Mouse (Mus musculus) hindbrain, embryonic 11.5 days (tissue): ENCODE data around the gene Hspb3. TPM values are rescaled to one million over a fixed set of nuclear protein-coding genes. Genes with fewer than 3 reads are reported as not detected.

Source experiments
- ATAC-seq: fragments of 200-750 bp; cut with Nextera tagmentation; 2 replicates; pipeline ENCODE4 v1.8.0; 2017; ENCODE audit warnings: mild to moderate bottlenecking, moderate TSS enrichment, moderate library complexity; ENCODE audit not compliant: low FRiP score
- DNase-seq: peaks from one replicate; pipeline ENCODE4 v3.0.0-alpha.2; 2015; ENCODE audit warnings: low spot score
- H3K27ac ChIP-seq: fragments of 300-500 bp; sonication (generic); 2 replicates; pipeline ENCODE4 v1.5.1; 2014; ENCODE audit warnings: mild to moderate bottlenecking, low read depth, low read length
- H3K27me3 ChIP-seq: fragments of 300-500 bp; sonication (generic); 2 replicates; pipeline ENCODE4 v1.6.1; 2014; ENCODE audit warnings: mild to moderate bottlenecking, low read length, moderate library complexity, mixed read lengths; ENCODE audit not compliant: control insufficient read depth, insufficient read depth
- H3K36me3 ChIP-seq: fragments of 300-500 bp; sonication (generic); 2 replicates; pipeline ENCODE4 v1.6.1; 2014; ENCODE audit warnings: mild to moderate bottlenecking, low read length, moderate library complexity, mixed read lengths; ENCODE audit not compliant: control insufficient read depth, insufficient read depth
- H3K4me1 ChIP-seq: fragments of 300-500 bp; sonication (generic); replicated peaks from 2 replicates; pipeline ENCODE4 v1.6.1; 2014; ENCODE audit warnings: low read length, mixed read lengths; ENCODE audit not compliant: control insufficient read depth, insufficient read depth
- H3K4me2 ChIP-seq: fragments of 300-500 bp; sonication (generic); replicated peaks from 2 replicates; pipeline ENCODE4 v1.6.1; 2014; ENCODE audit warnings: mild to moderate bottlenecking, low read depth, low read length
- H3K4me3 ChIP-seq: fragments of 300-500 bp; sonication (generic); 2 replicates; pipeline ENCODE4 v1.5.1; 2014; ENCODE audit warnings: low read depth, low read length
- H3K9ac ChIP-seq: fragments of 300-500 bp; sonication (generic); 2 replicates; pipeline ENCODE4 v1.6.1; 2014; ENCODE audit warnings: low read depth, low read length
- H3K9me3 ChIP-seq: fragments of 300-500 bp; sonication (generic); 2 replicates; pipeline ENCODE4 v1.6.1; 2016; ENCODE audit warnings: low read length; ENCODE audit not compliant: control insufficient read depth
- WGBS: fragments of 180-500 bp; shearing (Covaris S2); extraction: QIAGEN DNeasy Blood & Tissue Kit; methylation state at CpG from one replicate; pipeline ENCODE4 v1.1.7; 2014; 5-methylcytosine and 5-hydroxymethylcytosine counted together
- polyA plus RNA-seq: library from polyadenylated mRNA; unstranded; fragments of >200 nt; fragmentation: Nextera tagmentation; extraction: Ambion mirVana; gene quantifications from 2 replicates; pipeline ENCODE4 v1.2.1, GENCODE M21; 2014

The Hspb3 gene
- polyA plus RNA-seq: not detected in 2 replicates

- Histone ChIP-seq H3K9me3 (no peaks in the 10 kb centered on the region), H3K27ac (no peak within 1 kb of the TSS; the same call in 1 of the 2 replicates), H3K4me2 (no peak within 1 kb of the TSS), H3K27me3 (no peaks in the 10 kb centered on the region), H3K36me3 (no peaks in the 10 kb centered on the region), H3K4me3 (no peak within 1 kb of the TSS), H3K9ac (no peak within 1 kb of the TSS), H3K4me1 (no peaks in the 10 kb centered on the region)
- DNase-seq: peak; percentile 19
- ATAC-seq: peak; percentile 56; the same call in 1 of the 2 replicates
- 71% methylated on average over 28 of the region's 28 CpGs for WGBS
Observed at GRCm38 (mm10) chr13:113663151-113663779, at the start of gene Hspb3. Gene Hspb3, minus strand, starts transcription at chr13:113663676.

DNA sequence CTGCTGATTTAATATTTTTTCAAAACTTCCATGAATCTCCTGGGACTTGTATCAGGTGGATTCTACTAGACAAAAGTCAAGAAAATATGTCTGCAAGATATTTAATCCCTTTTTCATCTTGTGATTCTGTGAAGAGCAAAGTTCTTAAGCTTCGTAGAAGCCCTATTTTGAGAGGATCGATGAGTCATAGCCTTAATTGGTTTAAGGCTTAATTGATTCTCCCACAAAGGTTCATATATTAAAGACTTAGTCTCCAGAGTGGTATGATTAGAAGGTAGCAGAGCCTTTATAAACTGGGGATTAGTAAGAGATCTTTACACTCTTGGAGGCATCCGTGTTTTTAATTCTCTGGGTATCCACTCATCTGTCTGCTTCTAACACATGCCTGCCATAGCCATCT is 49.7 kb upstream of the Hspb3 start:
- H3K27me3 ChIP-seq: no peaks in the 10 kb centered on the region
- no peaks in the 10 kb centered on the region for H3K36me3 ChIP-seq
- no peak overlapping the region for H3K4me3 ChIP-seq
- ATAC-seq (no peak), DNase-seq (no peak)
- H3K4me2 ChIP-seq: no peak overlapping the region
- H3K4me1 ChIP-seq: no peaks in the 10 kb centered on the region
- H3K9me3 ChIP-seq: no peaks in the 10 kb centered on the region
- no peak overlapping the region for H3K9ac ChIP-seq
- H3K27ac ChIP-seq: no peak overlapping the region
- WGBS: 95% methylated on average over 3 of the region's 3 CpGs

DNA sequence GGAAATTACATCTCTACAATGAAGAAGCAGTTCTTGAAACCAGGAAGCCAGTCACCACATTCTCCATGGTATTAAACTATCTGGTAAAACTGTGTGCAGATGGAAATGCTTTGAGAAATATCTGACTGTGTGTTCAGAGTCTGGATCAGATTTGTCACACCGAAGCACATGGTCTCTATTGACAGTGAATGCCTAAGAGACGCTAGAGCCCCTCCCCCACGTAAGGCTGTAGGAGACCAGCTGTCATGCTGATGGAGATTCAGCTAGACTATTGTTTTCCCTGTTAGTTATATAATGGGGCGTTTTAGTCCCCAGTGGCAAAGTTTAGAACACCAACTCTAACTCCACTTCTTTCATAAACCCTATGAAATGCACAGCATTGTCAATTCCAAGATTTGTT is 42.7 kb upstream of the Hspb3 start:
- no peaks in the 10 kb centered on the region for H3K36me3 ChIP-seq

DNA sequence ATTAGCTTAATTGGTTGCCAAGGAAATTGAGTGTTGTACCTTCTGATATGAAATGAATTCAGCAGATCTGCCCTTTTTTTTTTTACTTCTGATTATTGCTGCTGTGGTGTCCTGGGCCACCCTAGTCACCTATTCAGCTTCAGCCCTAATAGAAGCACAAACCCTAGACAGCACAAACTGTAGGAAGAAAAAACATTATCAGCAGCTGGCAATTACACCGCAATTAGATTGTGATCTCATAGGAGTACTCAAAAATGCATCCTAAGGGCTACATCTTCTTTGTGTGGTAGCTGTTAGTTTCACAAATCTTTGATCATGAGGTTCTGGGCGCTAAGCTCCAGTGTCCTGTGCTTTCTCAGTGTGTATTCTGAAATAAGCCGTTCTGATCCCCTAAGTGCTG is 37.7 kb upstream of the Hspb3 start:
- Histone ChIP-seq H3K36me3 (no peaks in the 10 kb centered on the region), H3K27me3 (no peaks in the 10 kb centered on the region), H3K4me3 (no peak overlapping the region), H3K9ac (no peak overlapping the region), H3K4me2 (no peak overlapping the region), H3K4me1 (no peaks in the 10 kb centered on the region), H3K27ac (no peak overlapping the region), H3K9me3 (no peaks in the 10 kb centered on the region; the same call in 1 of the 2 replicates)
- WGBS: 88% methylated on average over 3 of the region's 3 CpGs
- DNase-seq (no peak), ATAC-seq (no peak)

More for the DNA sequence above, 42.7 kb upstream of the Hspb3 start:
- Histone ChIP-seq H3K4me2 (no peak overlapping the region), H3K27me3 (no peaks in the 10 kb centered on the region), H3K9ac (no peak overlapping the region), H3K27ac (no peak overlapping the region), H3K4me3 (no peak overlapping the region), H3K9me3 (no peaks in the 10 kb centered on the region), H3K4me1 (no peaks in the 10 kb centered on the region)
- ATAC-seq (peak; percentile 86), DNase-seq (peak; percentile 71)
- 6% methylated on average over 4 of the region's 4 CpGs for WGBS

GRCm38 (mm10) chr13:113699928-113700327 is 36.5 kb upstream of the Hspb3 start:
- ATAC-seq: no peak
- Histone ChIP-seq H3K36me3 (no peaks in the 10 kb centered on the region), H3K4me1 (no peaks in the 10 kb centered on the region), H3K4me3 (no peak overlapping the region), H3K9ac (no peak overlapping the region), H3K4me2 (no peak overlapping the region), H3K9me3 (no peaks in the 10 kb centered on the region; the same call in 1 of the 2 replicates), H3K27me3 (no peaks in the 10 kb centered on the region), H3K27ac (no peak overlapping the region)
- DNase-seq: no peak
- 94% methylated on average over 8 of the region's 8 CpGs for WGBS

DNA sequence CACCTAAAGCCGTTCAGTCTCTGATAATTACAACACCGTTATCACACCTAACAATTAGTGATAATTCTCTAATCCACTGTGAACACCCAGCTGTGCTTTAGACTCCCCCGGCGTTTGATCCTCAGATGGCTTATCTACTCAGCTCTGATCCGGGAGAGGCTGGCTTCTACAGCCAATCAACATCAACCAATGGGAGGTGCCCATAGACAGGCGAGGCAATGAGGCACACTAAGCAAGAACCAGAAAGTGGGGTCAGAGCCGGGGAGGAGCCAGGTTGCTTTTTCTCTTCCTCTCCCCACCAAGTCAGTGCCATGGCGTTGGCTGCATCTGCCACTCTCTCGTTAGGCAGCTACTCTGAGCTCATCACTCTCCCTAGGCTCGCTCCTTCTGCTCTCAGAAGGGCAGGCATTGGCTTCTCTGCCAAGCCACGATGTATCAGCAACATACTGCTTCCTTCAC is 36.0 kb upstream of the Hspb3 start:
- Histone ChIP-seq H3K4me1 (no peaks in the 10 kb centered on the region), H3K27me3 (no peaks in the 10 kb centered on the region), H3K4me3 (no peak overlapping the region), H3K4me2 (no peak overlapping the region), H3K9ac (no peak overlapping the region), H3K9me3 (no peaks in the 10 kb centered on the region; the same call in 1 of the 2 replicates), H3K36me3 (no peaks in the 10 kb centered on the region), H3K27ac (no peak overlapping the region)
- DNase-seq (no peak), ATAC-seq (peak; percentile 53; the same call in 1 of the 2 replicates)
- WGBS: 59% methylated on average over 11 of the region's 11 CpGs

DNA sequence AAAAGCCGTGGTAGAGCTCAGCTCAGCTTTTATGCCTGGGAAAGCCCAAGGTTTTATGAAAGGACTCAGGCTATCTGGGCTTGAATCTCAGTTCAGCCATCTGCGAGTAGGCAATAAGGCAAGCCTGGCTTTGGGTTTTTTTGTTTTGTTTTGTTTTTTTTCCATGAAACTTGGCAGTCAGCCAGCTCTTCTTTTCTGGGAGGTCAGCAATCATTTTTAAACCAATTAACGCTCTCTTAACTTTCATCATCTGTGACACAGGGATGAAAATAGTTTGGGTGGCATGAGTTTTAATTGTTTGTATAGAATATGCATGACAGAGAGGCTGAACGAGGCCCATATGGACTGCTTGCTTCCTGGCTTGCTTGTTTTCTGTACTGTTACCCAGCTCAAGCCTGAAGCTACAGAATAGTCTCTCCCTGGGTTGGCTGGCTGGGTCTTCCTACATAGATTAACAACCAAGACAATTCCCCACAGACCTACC is 33.4 kb upstream of the Hspb3 start:
- DNase-seq: no peak

GRCm38 (mm10) chr13:113693383-113693782 is 29.9 kb upstream of the Hspb3 start:
- H3K4me1 ChIP-seq: no peaks in the 10 kb centered on the region
- DNase-seq (peak; percentile 61), ATAC-seq (no peak)
- H3K4me3 ChIP-seq: no peak overlapping the region
- H3K27me3 ChIP-seq: no peaks in the 10 kb centered on the region
- H3K9ac ChIP-seq: no peak overlapping the region
- H3K36me3 ChIP-seq: no peaks in the 10 kb centered on the region
- H3K4me2 ChIP-seq: no peak overlapping the region
- no peak overlapping the region for H3K27ac ChIP-seq
- WGBS: 21% methylated on average over 6 of the region's 6 CpGs
- no peaks in the 10 kb centered on the region; the same call in 1 of the 2 replicates for H3K9me3 ChIP-seq

More for the DNA sequence above, 33.4 kb upstream of the Hspb3 start:
- H3K9ac ChIP-seq: no peak overlapping the region
- H3K9me3 ChIP-seq: no peaks in the 10 kb centered on the region; the same call in 1 of the 2 replicates
- H3K36me3 ChIP-seq: no peaks in the 10 kb centered on the region
- no peak for ATAC-seq
- H3K4me1 ChIP-seq: no peaks in the 10 kb centered on the region
- H3K4me2 ChIP-seq: no peak overlapping the region
- no peak overlapping the region for H3K27ac ChIP-seq
- 72% methylated on average over 4 of the region's 4 CpGs for WGBS
- H3K4me3 ChIP-seq: no peak overlapping the region
- no peaks in the 10 kb centered on the region for H3K27me3 ChIP-seq

GRCm38 (mm10) chr13:113691644-113692043 is 28.2 kb upstream of the Hspb3 start:
- ATAC-seq (no peak), DNase-seq (no peak)
- no peaks in the 10 kb centered on the region for H3K9me3 ChIP-seq
- no peak overlapping the region for H3K27ac ChIP-seq
- 68% methylated on average over 9 of the region's 9 CpGs for WGBS
- H3K4me2 ChIP-seq: no peak overlapping the region
- no peaks in the 10 kb centered on the region for H3K36me3 ChIP-seq
- no peaks in the 10 kb centered on the region for H3K4me1 ChIP-seq
- no peak overlapping the region for H3K4me3 ChIP-seq
- no peaks in the 10 kb centered on the region for H3K27me3 ChIP-seq
- H3K9ac ChIP-seq: no peak overlapping the region
